Mouse (Mus musculus) lung, embryonic 16.5 days (tissue): ENCODE measurements around the gene Susd5. TPM values are rescaled to one million over a fixed set of nuclear protein-coding genes. Genes with fewer than 3 reads are reported as not detected.

ENCODE experiments used
- ATAC-seq: fragments of 200-750 bp; cut with Nextera tagmentation; 2 replicates; pipeline ENCODE4 v1.8.0; 2017; ENCODE audit warnings: low read depth, mild to moderate bottlenecking, moderate library complexity
- H3K27ac ChIP-seq: fragments of 300-500 bp; sonication (generic); 2 replicates; pipeline ENCODE4 v1.5.1; 2014; ENCODE audit warnings: mild to moderate bottlenecking, control low read depth, low read length
- H3K27me3 ChIP-seq: fragments of 300-500 bp; sonication (generic); 2 replicates; pipeline ENCODE4 v1.6.1; 2014; ENCODE audit warnings: low read depth, low read length, mixed read lengths; ENCODE audit not compliant: control insufficient read depth, insufficient read depth
- H3K36me3 ChIP-seq: fragments of 300-500 bp; sonication (generic); 2 replicates; pipeline ENCODE4 v1.6.1; 2014; ENCODE audit warnings: low read length; ENCODE audit not compliant: control insufficient read depth, insufficient read depth
- H3K4me1 ChIP-seq: fragments of 300-500 bp; sonication (generic); replicated peaks from 2 replicates; pipeline ENCODE4 v1.6.1; 2014; ENCODE audit warnings: low read length, mixed read lengths; ENCODE audit not compliant: control insufficient read depth, insufficient read depth
- H3K4me2 ChIP-seq: fragments of 300-500 bp; sonication (generic); 2 replicates; pipeline ENCODE4 v1.6.1; 2014; ENCODE audit warnings: low read depth, low read length, control low read depth
- H3K4me3 ChIP-seq: fragments of 300-500 bp; sonication (generic); 2 replicates; pipeline ENCODE4 v1.5.1; 2014; ENCODE audit warnings: mild to moderate bottlenecking, low read length, control low read depth
- H3K9ac ChIP-seq: fragments of 300-500 bp; sonication (generic); 2 replicates; pipeline ENCODE4 v1.6.1; 2014; ENCODE audit warnings: low read length, control low read depth
- H3K9me3 ChIP-seq: fragments of 300-500 bp; sonication (generic); 2 replicates; pipeline ENCODE4 v1.6.1; 2016; ENCODE audit warnings: low read length; ENCODE audit not compliant: control insufficient read depth
- WGBS: fragments of 180-500 bp; shearing (Covaris S2); extraction: QIAGEN DNeasy Blood & Tissue Kit; methylation state at CpG from one replicate; pipeline ENCODE4 v1.1.7; 2014; 5-methylcytosine and 5-hydroxymethylcytosine counted together
- polyA plus RNA-seq: library from polyadenylated mRNA; unstranded; fragments of >200 nt; fragmentation: Nextera tagmentation; extraction: Ambion mirVana; gene quantifications from 2 replicates; pipeline ENCODE4 v1.2.1, GENCODE M21; 2015

Susd5 gene
- polyA plus RNA-seq, 1 experiment from 2014 or later = 1.3 TPM

DNA sequence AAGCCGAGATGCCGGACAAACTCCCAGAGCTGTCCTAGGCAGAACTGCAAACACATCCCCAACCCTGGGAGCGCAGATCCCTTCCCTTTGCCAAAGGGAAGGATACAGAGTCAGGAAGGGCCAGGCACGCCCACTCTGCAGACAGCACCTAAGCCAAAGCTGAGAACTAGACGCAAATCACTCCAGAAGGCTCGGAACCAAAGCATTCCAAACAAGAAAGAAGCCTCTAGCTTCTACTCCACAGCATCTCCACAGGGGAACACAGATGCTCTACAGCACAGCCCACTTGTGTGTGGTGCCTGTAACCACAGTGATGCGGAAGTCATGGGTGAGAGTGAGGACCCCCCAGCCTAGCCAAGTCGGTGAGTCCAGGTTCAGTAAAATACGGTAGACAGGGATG, 31.8 kb upstream of the Susd5 start:
- 44% methylated on average over 9 of the region's 9 CpGs for WGBS
- Histone ChIP-seq H3K4me1 (0 out of 2 replicates have a peak, but pooled peaks cover 4% of the 10 kb centered on the region), H3K27ac (no peak overlapping the region), H3K9me3 (no peaks in the 10 kb centered on the region), H3K27me3 (no peaks in the 10 kb centered on the region), H3K4me2 (no peak overlapping the region), H3K4me3 (no peak overlapping the region), H3K9ac (no peak overlapping the region), H3K36me3 (no peaks in the 10 kb centered on the region)
- ATAC-seq = no peak

DNA sequence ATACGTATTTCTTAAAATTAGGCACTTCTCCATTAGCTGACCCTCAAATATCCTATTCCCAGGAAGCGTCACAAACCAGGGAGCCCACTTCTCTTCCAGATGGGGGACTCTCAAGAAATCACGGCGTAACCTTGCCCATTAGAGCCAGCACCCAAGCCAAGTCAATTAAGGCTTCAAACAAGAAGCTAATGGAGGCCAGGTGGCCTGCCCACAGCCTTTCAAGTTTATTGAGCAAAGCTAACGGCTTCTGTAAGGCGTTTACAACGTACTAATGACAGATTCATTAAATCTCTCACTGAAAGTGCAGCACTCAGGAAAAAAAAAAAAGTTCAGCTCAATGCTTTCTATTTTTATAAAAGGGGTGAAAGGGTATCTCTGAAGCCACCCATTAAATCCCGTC, 31.1 kb upstream of the Susd5 start:
- Histone ChIP-seq H3K4me2 (peak overlapping the region; percentile 74), H3K36me3 (no peaks in the 10 kb centered on the region), H3K9ac (peak overlapping the region; percentile 62), H3K9me3 (no peaks in the 10 kb centered on the region), H3K27ac (no peak overlapping the region), H3K4me1 (0 out of 2 replicates have a peak, but pooled peaks cover 4% of the 10 kb centered on the region), H3K27me3 (no peaks in the 10 kb centered on the region), H3K4me3 (peak overlapping the region; percentile 60)
- ATAC-seq = no peak
- 10% methylated on average over 8 of the region's 8 CpGs for WGBS

DNA sequence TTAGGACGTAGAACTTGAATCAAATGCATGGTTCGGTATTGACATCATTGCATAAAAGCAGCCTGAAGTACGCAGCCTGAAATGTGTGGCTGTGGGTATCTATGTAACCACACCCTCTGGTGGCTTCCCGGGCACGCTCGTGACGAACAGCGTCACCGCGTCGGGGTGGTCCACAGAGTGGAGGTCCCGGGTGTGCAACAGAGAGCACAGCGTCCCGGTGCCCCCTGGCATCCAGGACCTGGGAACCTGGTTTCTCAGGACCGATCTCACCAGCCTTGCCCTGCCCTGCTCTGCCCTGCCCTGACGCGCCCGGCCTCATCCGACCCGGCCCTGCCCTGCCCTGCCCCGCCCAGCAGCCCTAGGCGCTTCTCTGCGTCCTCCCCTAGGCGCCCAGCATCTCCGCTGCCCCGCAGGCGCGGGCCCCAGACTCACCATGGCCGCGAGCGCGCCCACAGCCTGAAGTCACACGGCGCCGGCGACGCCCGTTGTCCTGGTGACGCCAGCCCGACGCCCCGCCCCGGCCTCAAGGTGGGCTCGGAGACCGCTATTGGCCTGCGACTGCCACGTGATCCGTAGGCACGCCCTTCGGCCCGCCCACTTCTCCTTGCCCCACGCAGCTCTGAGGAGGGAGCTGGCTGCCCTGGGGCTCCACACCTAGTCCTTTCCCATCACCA, 30.5 kb upstream of the Susd5 start:
- H3K4me2 ChIP-seq = peak overlapping the region; percentile 74
- ATAC-seq = peak; percentile 93
- WGBS = 0% methylated on average over 49 of the region's 52 CpGs
- H3K9ac ChIP-seq = peak overlapping the region; percentile 62
- no peak overlapping the region for H3K27ac ChIP-seq
- H3K27me3 ChIP-seq = no peaks in the 10 kb centered on the region
- no peaks in the 10 kb centered on the region for H3K36me3 ChIP-seq
- 0 out of 2 replicates have a peak, but pooled peaks cover 4% of the 10 kb centered on the region for H3K4me1 ChIP-seq
- no peaks in the 10 kb centered on the region for H3K9me3 ChIP-seq
- peak overlapping the region; percentile 60 for H3K4me3 ChIP-seq

DNA sequence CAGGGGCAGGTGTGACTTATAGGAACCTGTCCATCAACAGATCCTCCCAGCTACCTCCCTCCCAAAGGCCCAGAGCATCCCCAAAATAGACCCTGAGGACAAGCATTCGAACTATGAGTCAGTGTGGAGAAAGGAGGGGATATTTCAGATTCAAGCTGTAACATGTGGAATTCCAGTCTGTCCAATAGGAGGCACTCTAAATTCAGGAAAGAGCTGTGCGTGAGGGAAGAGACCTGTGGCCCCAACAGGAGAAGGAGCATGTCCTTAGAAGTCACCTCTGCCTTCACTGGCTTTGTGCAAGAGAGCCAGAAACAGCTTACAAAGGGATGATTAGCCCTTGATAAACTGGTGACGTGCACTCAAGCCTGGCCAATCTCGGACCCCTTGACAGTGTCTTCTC, 16.0 kb upstream of the Susd5 start:
- no peak for ATAC-seq
- H3K9ac ChIP-seq = no peak overlapping the region
- H3K4me3 ChIP-seq = no peak overlapping the region
- no peak overlapping the region for H3K4me2 ChIP-seq
- H3K27ac ChIP-seq = no peak overlapping the region
- H3K27me3 ChIP-seq = no peaks in the 10 kb centered on the region
- 67% methylated on average over 4 of the region's 4 CpGs for WGBS
- H3K9me3 ChIP-seq = no peaks in the 10 kb centered on the region
- H3K36me3 ChIP-seq = no peaks in the 10 kb centered on the region
- H3K4me1 ChIP-seq = 0 out of 2 replicates have a peak, but pooled peaks cover 2% of the 10 kb centered on the region

DNA sequence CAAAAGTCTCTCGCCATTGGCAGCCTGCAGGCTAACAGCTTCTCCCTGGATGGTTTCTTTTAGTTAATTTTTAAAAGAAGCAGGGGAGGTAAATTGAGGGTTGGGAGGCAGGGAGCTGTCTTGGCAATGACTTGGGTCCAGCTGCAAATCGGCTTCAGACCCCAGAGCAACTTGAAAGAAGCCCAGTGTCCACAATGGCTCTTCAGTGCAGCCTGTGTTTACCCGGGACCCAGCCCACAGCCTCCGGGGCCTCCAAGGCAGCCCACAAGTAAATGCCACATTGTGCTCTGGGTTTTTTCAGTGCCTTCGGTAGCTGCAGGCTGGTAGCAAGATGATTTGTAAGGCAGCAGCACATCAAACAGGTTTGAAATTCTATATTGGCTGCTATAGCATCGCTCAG, 14.4 kb upstream of the Susd5 start:
- H3K4me3 ChIP-seq = no peak overlapping the region
- H3K4me1 ChIP-seq = 0 out of 2 replicates have a peak, but pooled peaks cover 2% of the 10 kb centered on the region
- ATAC-seq = peak; percentile 56
- H3K9ac ChIP-seq = peak overlapping the region; percentile 10; the same call in 1 of the 2 replicates
- H3K9me3 ChIP-seq = no peaks in the 10 kb centered on the region
- H3K36me3 ChIP-seq = no peaks in the 10 kb centered on the region
- 34% methylated on average over 6 of the region's 6 CpGs for WGBS
- H3K27me3 ChIP-seq = no peaks in the 10 kb centered on the region
- peak overlapping the region; percentile 7; the same call in 1 of the 2 replicates for H3K4me2 ChIP-seq
- H3K27ac ChIP-seq = peak overlapping the region; percentile 41

DNA sequence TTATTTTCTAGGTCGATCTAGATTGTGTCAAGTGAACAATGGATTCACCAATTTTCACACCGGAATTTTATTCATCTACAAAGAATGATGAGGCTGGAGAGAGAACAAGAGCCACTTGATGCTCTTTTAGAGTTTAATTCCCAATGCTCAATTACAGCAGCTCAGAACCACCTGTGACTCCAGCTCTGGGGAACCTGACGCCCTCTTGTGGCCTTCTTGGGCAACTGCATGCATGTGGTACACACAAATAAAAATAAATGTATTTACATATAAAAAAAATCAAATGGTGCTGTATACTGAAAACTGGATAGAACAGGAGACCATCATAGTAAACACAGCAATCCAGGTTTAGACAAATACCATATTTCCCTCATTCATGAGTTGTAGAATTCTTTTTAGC, 12.5 kb upstream of the Susd5 start:
- H3K9me3 ChIP-seq = no peaks in the 10 kb centered on the region
- no peak overlapping the region for H3K4me3 ChIP-seq
- H3K4me1 ChIP-seq = 0 out of 2 replicates have a peak, but pooled peaks cover 2% of the 10 kb centered on the region
- H3K27ac ChIP-seq = no peak overlapping the region
- no peak for ATAC-seq
- H3K27me3 ChIP-seq = no peaks in the 10 kb centered on the region
- H3K9ac ChIP-seq = no peak overlapping the region
- no peaks in the 10 kb centered on the region for H3K36me3 ChIP-seq
- WGBS = 56% methylated on average over 3 of the region's 3 CpGs
- no peak overlapping the region for H3K4me2 ChIP-seq

DNA sequence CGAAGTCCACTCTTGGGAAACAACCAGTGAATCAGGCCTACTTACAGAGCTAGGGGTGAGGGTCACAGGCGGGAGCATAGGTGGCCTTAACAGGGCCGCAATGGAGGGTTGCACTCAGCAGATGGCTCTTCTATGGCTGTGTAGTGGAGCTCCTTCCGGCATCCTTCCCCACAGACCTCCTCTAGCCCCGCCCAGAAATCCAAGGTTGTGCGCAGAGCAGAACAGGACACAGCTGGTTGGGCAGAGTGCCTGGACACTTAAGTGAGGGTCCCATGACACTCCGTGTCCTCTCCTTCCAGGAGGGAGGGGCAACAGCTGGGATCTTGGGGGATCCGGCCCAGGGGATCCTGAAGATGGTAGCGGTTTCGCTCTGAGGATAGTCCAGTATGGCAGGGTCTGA, 10.9 kb upstream of the Susd5 start, which contains the start of gene Fbxl2:
TSS of gene Fbxl2 (minus strand) at position 164 of the 400 bp plus-strand sequence.
- Histone ChIP-seq H3K4me1 (0 out of 2 replicates have a peak, but pooled peaks cover 2% of the 10 kb centered on the region), H3K9me3 (no peaks in the 10 kb centered on the region), H3K4me2 (no peak within 1 kb of the TSS), H3K36me3 (no peaks in the 10 kb centered on the region), H3K9ac (no peak within 1 kb of the TSS), H3K27me3 (no peaks in the 10 kb centered on the region), H3K27ac (no peak within 1 kb of the TSS), H3K4me3 (no peak within 1 kb of the TSS)
- 79% methylated on average over 10 of the region's 10 CpGs for WGBS
- ATAC-seq = peak; percentile 52

DNA sequence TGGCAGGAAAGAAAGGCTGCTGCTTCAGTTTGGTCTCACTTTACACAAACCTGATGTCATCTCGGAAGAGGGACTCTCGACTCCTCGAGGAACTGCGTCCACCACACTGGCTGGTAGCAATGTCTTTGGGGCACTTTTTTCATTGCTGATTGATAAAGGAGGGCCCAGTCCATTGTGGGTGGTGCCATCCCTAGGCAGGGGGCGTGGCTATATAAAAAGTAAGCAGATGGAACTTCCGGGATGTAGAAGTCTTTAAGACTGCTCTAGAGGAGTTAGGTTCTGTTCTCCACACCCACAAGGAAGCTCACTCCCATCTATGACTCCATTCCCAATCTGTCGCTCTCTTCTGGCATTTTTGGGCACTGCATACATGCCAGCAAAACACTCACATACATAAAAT, 10.3 kb upstream of the Susd5 start:
- H3K36me3 ChIP-seq = no peaks in the 10 kb centered on the region
- no peaks in the 10 kb centered on the region for H3K9me3 ChIP-seq
- H3K9ac ChIP-seq = no peak overlapping the region
- ATAC-seq = no peak
- H3K4me2 ChIP-seq = no peak overlapping the region
- no peaks in the 10 kb centered on the region for H3K27me3 ChIP-seq
- no peak overlapping the region for H3K4me3 ChIP-seq
- no peak overlapping the region for H3K27ac ChIP-seq
- 0 out of 2 replicates have a peak, but pooled peaks cover 2% of the 10 kb centered on the region for H3K4me1 ChIP-seq
- 83% methylated on average over 7 of the region's 7 CpGs for WGBS

DNA sequence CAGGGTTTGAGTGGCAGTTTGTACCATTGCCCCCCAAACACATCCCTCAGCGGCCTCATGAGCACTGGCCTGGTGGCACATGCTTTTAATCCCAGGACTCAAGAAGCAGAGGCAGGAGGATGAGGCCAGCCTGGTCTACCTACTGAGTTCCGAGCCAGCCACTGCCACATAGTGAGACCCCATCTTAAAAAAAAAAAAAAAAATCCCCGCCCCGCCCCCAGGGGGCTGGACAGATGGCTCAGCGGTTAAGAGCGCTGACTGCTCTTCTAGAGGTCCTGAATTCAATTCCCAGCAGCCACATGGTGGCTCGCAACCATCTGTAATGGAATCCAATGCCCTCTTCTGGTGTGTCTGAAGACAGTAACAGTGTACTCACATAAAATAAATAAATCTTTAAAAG, 6.8 kb upstream of the Susd5 start:
- ATAC-seq = no peak
- Histone ChIP-seq H3K4me1 (no peaks in the 10 kb centered on the region), H3K4me3 (no peak overlapping the region), H3K36me3 (no peaks in the 10 kb centered on the region), H3K9ac (no peak overlapping the region), H3K9me3 (no peaks in the 10 kb centered on the region), H3K27me3 (no peaks in the 10 kb centered on the region), H3K4me2 (no peak overlapping the region), H3K27ac (no peak overlapping the region)
- WGBS = 83% methylated on average over 7 of the region's 7 CpGs
